Mouse (Mus musculus) hindbrain, embryonic 14.5 days (tissue): ENCODE measurements at regions not wholly inside any gene's neighbourhood (a gene's known extent, or its start where the extent isn't known, plus 50 kb on each side); places are given as distances from the start of the nearest gene placed in this dataset.
"Not testable (repeated sequence)": the region's sequence is repeated elsewhere in the genome, so short reads cannot be mapped to it uniquely, and the experiment has no call there.

Experiments used
- ATAC-seq: fragments of 200-750 bp; cut with Nextera tagmentation; 2 replicates; pipeline ENCODE4 v1.8.0; 2017; ENCODE audit warnings: moderate number of reproducible peaks, mild to moderate bottlenecking, moderate TSS enrichment, moderate library complexity; ENCODE audit not compliant: low FRiP score
- DNase-seq: peaks from one replicate; pipeline ENCODE4 v3.0.0-alpha.2; 2015; ENCODE audit warnings: low spot score
- H3K27ac ChIP-seq: fragments of 300-500 bp; sonication (generic); 2 replicates; pipeline ENCODE4 v1.5.1; 2014; ENCODE audit warnings: mild to moderate bottlenecking, moderate library complexity
- H3K27me3 ChIP-seq: fragments of 300-500 bp; sonication (generic); 2 replicates; pipeline ENCODE4 v1.6.1; 2014; ENCODE audit warnings: mild to moderate bottlenecking, low read length, mixed read lengths; ENCODE audit not compliant: control insufficient read depth, insufficient read depth
- H3K36me3 ChIP-seq: fragments of 300-500 bp; sonication (generic); replicated peaks from 2 replicates; pipeline ENCODE4 v1.6.1; 2014; ENCODE audit not compliant: control insufficient read depth, insufficient read depth
- H3K4me1 ChIP-seq: fragments of 300-500 bp; sonication (generic); replicated peaks from 2 replicates; pipeline ENCODE4 v1.6.1; 2014; ENCODE audit warnings: antibody characterized with exemption, low read length, mixed read lengths; ENCODE audit not compliant: control insufficient read depth, insufficient read depth
- H3K4me2 ChIP-seq: fragments of 300-500 bp; sonication (generic); replicated peaks from 2 replicates; pipeline ENCODE4 v1.6.1; 2014; ENCODE audit warnings: mild to moderate bottlenecking, moderate library complexity
- H3K4me3 ChIP-seq: fragments of 300-500 bp; sonication (generic); replicated peaks from 2 replicates; pipeline ENCODE4 v1.5.1; 2014; ENCODE audit warnings: mild to moderate bottlenecking, low read length
- H3K9ac ChIP-seq: fragments of 300-500 bp; sonication (generic); 2 replicates; pipeline ENCODE4 v1.6.1; 2014
- H3K9me3 ChIP-seq: fragments of 300-500 bp; sonication (generic); 2 replicates; pipeline ENCODE4 v1.6.1; 2016; ENCODE audit warnings: low read length; ENCODE audit not compliant: control insufficient read depth
- WGBS: fragments of 180-500 bp; shearing (Covaris S2); extraction: QIAGEN DNeasy Blood & Tissue Kit; methylation state at CpG from one replicate; pipeline ENCODE4 v1.1.7; 2014; 5-methylcytosine and 5-hydroxymethylcytosine counted together

- not testable (repeated sequence) for ATAC-seq, H3K9ac ChIP-seq, H3K27me3 ChIP-seq, H3K4me2 ChIP-seq, DNase-seq, H3K4me3 ChIP-seq, H3K36me3 ChIP-seq, H3K9me3 ChIP-seq, H3K27ac ChIP-seq
- 94% methylated on average over 2 of the region's 2 CpGs for whole genome bisulfite sequencing
- peaks cover 16% of the 10 kb centered on the region for H3K4me1 ChIP-seq
These were observed 112.7 kb upstream of the Dlg1 start for GRCm38 (mm10) chr16:31550539-31550938.

DNA sequence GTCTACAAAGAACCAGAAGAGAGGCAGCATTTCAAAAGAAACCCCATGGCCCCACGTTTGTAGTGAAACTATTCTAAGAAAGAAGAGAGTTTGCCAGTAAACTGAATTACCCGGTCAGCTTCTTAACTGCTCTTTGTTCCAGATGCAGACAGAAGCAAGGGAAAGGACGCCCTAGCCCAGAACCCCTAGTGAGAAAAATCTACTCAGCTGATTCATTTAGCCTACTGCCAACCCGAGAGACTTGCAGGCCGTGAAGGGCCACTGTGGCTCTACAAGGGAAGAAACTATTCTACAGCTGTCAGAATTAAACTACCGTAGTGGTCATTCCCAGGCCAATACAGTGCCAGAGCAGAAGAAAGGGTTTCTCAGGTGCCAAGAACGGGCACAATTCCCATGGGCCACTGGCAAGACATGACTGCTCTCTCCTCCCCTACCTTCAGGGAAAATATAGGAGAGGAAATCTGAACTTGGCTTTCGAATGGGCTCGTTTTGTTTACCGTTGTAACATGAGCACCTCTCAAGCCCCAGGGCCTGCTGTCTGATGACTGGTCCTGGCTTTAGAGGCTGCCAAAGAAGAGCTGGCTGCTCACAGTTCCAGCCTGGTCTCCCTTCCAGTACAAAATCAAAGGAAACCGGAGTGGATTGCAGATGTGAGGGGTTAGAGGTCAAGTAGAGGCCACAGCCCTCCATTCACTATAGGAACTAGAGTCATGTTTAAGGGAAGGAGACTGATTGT, 111.7 kb upstream of the Dlg1 start:
- Histone ChIP-seq H3K4me3 (no peak overlapping the region), H3K27ac (no peak overlapping the region), H3K9ac (no peak overlapping the region), H3K36me3 (no peaks in the 10 kb centered on the region), H3K4me2 (no peak overlapping the region), H3K27me3 (no peaks in the 10 kb centered on the region), H3K9me3 (no peaks in the 10 kb centered on the region), H3K4me1 (peaks cover 11% of the 10 kb centered on the region)
- DNase-seq (no peak), ATAC-seq (no peak)
- WGBS, result 37% methylated on average over 11 of the region's 11 CpGs

DNA sequence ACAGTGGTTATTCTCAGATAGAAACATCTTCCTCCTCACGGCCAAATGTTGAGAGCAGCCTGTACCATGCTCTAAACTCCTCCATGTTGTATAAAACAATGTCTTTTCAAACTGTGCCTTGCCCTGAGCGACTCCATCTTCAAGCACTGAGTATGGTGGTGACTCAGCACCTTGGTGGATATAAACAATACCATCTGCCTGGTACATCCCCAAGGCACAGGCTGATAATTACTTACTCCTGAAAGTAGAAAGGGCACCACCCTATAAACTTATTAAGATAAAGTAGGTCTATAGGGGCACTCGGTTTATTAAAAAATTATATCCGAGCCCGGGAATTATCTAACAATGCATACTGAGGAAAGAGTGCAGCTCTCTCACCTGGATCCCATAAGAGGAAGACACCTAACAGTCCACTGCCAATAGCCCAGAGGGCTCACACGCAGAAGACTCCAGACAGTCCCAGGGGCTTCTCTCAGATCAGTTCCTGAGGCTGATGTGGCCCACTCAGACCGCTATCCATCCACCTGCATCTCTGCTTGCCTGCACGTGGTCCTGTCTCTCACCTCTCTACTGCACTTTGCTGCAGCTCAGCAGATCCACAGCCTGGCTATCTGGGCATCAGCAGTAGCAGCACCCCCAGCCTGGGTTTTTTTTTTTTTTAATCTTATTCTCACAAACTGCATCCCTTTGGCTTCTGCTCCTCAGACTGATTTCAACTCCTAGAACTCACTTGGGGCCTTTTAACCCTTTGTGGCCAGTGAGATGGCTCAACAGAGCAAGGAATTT, 109.7 kb upstream of the Dlg1 start:
- 88% methylated on average over 8 of the region's 8 CpGs for WGBS
- Histone ChIP-seq H3K27ac (no peak overlapping the region), H3K9ac (no peak overlapping the region), H3K4me1 (no peaks in the 10 kb centered on the region), H3K36me3 (no peaks in the 10 kb centered on the region), H3K4me3 (no peak overlapping the region), H3K9me3 (no peaks in the 10 kb centered on the region), H3K4me2 (no peak overlapping the region), H3K27me3 (no peaks in the 10 kb centered on the region)
- no peak for DNase-seq
- ATAC-seq, result no peak

- Histone ChIP-seq H3K4me1 (no peaks in the 10 kb centered on the region), H3K9ac (no peak overlapping the region), H3K27me3 (no peaks in the 10 kb centered on the region), H3K4me3 (no peak overlapping the region), H3K4me2 (no peak overlapping the region), H3K27ac (no peak overlapping the region), H3K9me3 (no peaks in the 10 kb centered on the region), H3K36me3 (no peaks in the 10 kb centered on the region)
- DNase-seq (no peak), ATAC-seq (no peak)
These were observed 102.8 kb upstream of the Dlg1 start for GRCm38 (mm10) chr16:31560426-31560825.

DNA sequence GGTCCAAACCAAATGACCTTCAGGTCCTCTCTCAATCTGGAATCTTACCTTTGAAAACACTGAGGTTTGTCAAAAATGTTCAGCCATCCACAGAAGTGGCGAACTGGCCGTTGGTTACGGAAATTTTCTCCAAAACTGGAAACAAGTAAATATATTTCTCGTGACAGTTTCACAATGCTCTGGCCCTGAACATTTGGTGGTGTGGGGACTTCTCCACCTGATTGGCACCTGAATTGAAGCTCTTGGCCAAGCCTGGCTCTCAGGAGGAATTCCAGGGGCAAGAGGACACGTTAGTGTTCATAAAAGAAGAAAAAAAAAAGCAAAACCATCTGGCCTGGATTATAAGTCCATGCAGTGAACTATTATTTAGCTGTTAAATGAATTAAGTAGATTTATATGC, 98.3 kb upstream of the Dlg1 start:
- Histone ChIP-seq H3K4me1 (no peaks in the 10 kb centered on the region), H3K27me3 (no peaks in the 10 kb centered on the region), H3K4me3 (no peak overlapping the region), H3K4me2 (no peak overlapping the region), H3K9me3 (no peaks in the 10 kb centered on the region), H3K9ac (no peak overlapping the region), H3K36me3 (no peaks in the 10 kb centered on the region), H3K27ac (no peak overlapping the region)
- 83% methylated on average over 5 of the region's 5 CpGs for WGBS
- DNase-seq (no peak), ATAC-seq (no peak)

GRCm38 (mm10) chr16:31568316-31568715, 94.9 kb upstream of the Dlg1 start:
- H3K36me3 ChIP-seq, result no peaks in the 10 kb centered on the region
- no peak overlapping the region for H3K4me3 ChIP-seq
- H3K27ac ChIP-seq, result no peak overlapping the region
- H3K9ac ChIP-seq, result no peak overlapping the region
- no peaks in the 10 kb centered on the region for H3K9me3 ChIP-seq
- 93% methylated on average over 6 of the region's 6 CpGs for WGBS
- H3K27me3 ChIP-seq, result no peaks in the 10 kb centered on the region
- H3K4me2 ChIP-seq, result no peak overlapping the region
- no peak for ATAC-seq
- DNase-seq, result no peak
- H3K4me1 ChIP-seq, result no peaks in the 10 kb centered on the region

GRCm38 (mm10) chr16:31569871-31570270, 93.4 kb upstream of the Dlg1 start:
- H3K27me3 ChIP-seq, result no peaks in the 10 kb centered on the region
- H3K4me2 ChIP-seq, result no peak overlapping the region
- no peak overlapping the region for H3K4me3 ChIP-seq
- DNase-seq (no peak), ATAC-seq (no peak)
- H3K4me1 ChIP-seq, result no peaks in the 10 kb centered on the region
- H3K9me3 ChIP-seq, result no peaks in the 10 kb centered on the region
- 78% methylated on average over 6 of the region's 6 CpGs for WGBS
- no peak overlapping the region for H3K27ac ChIP-seq
- no peaks in the 10 kb centered on the region for H3K36me3 ChIP-seq
- H3K9ac ChIP-seq, result no peak overlapping the region

DNA sequence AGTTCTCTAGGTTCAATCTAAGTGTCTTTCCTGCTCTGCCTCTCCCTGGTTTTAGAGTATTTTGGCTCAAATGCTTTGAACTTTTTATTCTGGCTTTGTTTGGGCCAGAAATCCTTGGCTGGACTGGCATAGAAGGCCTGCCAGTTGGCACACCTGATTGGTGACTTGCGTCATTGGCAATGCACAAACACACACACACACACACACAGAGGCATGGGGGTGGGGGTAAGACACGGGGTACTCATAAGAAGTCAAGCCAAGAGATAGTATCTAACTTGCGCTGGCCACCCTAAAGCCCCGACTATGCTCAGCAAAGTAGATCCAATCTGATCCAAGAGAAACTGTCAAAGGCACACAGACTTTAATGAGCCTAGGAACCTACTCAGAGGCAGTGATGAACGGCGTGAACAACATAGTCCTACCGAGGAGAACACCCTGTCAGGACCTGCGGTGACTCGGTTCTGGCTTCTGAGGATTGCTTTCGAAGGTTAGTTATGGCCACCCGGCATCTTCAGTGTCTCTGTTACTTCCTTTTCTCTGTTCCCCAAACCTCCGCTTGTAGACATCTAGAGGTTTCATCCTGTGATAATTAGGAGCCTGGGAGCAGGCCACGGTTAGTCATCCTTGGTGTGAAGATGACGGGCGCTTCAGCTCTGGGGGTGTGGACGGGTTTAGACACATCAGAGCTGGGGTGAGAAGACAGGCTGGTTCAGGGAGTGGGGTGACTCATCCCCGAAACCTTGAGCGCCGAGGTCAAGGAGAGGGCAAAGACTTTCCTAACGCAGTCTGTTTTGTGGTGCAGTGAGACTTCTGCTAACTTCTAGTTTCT, 92.7 kb upstream of the Dlg1 start:
- ATAC-seq (no peak), DNase-seq (no peak)
- Histone ChIP-seq H3K4me1 (no peaks in the 10 kb centered on the region), H3K36me3 (no peaks in the 10 kb centered on the region), H3K4me3 (no peak overlapping the region), H3K27me3 (no peaks in the 10 kb centered on the region), H3K9ac (no peak overlapping the region), H3K9me3 (no peaks in the 10 kb centered on the region), H3K27ac (no peak overlapping the region), H3K4me2 (no peak overlapping the region)
- WGBS, result 90% methylated on average over 20 of the region's 20 CpGs

- not testable (repeated sequence) for H3K9ac ChIP-seq, H3K27me3 ChIP-seq, H3K9me3 ChIP-seq, H3K4me2 ChIP-seq, H3K27ac ChIP-seq, ATAC-seq, DNase-seq, H3K4me1 ChIP-seq, H3K4me3 ChIP-seq, H3K36me3 ChIP-seq
- 81% methylated on average over 9 of the region's 9 CpGs for WGBS
These were observed 89.4 kb upstream of the Dlg1 start for GRCm38 (mm10) chr16:31573833-31574232.
